Mouse (Mus musculus): ENCODE data around the gene Rxfp4.

Rxfp4 gene

DNA sequence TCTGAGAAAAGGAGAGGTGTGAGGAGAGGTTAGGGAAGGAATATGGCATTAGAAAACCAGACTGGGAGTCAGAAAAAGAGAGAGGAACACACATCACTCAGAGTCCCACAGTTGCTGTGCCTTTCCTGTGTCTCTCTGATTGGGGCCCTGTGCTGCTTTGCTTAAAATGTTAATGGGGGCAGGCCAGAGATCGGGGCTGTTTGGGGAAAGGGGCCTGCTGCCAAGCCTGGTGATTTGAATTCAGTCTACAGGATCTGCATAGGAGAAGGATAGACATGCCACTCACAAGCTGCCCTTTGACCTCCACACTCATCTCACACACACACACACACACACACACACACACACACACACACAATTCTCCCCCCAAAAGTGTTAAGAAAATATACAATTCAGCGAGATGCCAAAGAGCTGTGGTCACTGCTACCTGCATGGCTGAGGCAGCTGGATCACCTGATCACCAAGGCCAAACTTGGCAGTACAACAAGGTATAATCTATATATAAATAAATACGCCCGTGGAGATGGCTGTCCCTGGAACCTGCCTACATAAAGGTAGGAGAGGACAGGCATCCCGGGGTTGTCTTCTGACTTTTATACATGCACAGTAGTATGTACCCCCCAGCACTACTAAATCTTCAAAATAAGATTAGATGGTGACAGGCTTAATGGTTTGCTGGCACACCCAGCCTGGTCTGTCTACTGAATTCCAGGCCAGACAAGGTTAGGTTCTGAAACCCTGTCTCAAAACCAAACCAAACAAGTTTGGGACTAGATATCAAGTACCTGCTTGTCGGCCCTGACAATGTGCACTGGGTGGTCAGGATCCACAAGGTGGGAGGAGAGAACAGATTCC is 801 bp upstream of the Rxfp4 start:
- in situ Hi-C loops (cut with MboI, MseI): no loop called here

DNA sequence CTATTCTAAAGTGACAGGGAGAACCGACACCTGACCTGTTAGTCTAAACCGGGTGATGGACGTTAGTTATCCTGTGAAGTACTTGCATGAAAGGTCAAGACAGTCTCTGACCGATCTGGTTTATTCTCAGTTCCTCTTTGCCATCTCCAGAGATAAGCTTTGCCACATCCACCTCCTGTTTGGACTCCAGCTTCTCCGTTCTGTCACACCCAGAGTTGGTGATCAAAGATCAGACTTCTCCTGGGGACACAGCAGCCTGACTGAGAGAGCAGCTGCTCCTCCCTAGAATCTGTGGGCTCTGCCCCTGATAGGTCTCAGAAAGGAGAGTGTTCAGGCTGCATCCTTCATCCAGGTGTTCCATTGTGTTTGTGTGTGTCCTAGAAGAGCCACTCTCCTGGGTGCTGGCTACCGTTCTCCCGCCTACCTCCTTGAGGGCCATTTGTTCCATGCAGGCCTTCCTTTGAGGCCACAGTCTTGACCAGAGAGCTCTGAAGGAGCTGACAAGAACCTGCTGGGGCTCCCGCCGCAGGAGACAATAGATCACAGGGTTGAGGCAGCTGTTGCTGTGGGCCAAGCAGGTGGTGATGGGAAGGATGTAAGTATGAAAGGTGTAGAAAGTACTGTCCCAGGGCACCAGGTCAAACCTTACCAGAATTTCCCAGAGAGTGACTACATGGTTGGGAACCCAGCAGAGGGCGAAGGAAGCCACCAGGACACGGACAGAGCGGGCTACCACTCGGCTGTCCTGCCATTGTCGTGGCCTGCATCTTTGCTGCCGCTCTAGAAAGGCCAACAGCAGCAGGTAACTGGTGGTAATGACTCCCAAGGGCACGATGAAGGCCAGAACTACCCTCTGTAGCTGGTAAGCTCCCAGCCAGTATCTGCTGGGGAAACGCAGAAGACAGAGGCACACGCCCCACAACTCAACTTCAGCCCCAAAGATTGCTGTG is 998 bp downstream of the Rxfp4 start:
- in situ Hi-C loops (cut with MboI, MseI): no loop called here

DNA sequence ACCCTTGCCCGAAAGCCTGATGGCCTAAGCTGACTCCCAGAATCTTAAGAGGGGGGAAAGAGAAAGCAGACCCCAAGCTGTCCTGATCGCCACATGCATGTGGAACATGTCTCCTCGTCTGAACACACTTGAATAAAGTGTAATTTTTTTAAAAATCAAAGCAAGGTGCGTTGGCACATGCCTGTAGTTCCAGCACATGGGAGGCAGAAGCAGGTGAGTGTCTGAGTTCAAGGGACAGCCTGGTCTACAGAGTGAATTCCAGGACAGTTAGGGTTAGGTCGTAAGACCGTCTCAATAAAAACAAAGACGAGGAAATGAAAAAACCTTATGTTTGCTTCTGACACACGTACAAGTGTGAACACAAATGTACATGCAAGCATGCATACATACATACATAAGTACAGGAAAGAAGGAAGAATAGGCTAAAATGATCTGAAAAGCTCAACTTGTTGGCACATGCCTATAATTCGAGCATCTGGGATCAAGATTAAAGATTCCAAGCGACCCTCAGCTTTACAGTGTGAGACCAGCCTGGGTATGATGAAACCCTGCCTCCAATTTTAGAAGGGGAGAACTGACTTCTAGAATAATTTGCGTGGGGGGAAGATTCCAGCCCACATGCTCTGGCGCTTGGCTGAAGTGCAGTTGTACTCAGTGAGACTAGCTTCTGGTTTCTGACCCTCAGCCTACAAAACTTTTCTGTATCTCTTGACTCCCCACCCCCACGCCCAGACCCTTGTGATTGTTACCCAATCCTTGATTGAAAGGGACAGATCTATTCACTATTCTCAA is 2.0 kb downstream of the Rxfp4 start:
- in situ Hi-C loops (cut with MboI, MseI): no loop called here

DNA sequence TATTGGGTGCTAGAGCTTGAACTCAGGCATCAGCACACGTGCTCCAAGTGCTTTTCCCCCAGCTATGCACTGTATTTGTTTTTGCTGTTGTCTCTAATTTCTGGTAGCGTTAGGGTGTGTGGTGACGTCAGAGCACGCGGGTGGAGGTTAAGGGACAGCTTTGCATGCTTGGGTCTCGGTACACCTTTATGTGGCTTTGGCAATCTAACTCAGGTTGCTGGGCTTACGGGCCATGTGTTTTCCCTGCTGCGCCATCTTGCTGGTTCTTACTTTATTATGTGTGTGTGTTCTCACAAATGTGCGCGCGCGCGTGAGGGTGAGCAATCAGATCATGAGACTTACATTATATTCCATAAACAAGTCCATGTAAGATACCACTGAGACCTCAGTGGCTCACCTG is 3.0 kb downstream of the Rxfp4 start:
- in situ Hi-C loops (cut with MboI, MseI): no loop called here

DNA sequence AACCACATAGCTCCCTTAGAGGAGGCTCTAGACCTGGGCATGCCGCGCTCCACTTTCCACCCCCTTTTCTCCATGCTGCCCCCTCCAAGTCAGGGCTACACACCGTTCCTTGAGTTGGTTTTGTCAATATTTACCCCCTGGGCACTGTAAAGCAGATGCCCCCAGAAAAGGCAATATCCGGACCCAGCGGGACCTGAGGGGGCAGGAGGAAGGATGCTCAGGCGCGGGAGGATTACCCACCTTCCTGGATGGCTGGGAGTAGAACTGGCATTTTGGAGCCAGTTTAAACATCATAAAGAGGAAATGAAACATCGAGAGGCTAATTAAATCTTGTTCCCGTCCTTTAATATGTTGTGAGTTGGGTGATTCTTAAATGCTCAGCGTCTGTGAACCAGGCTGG is 3.8 kb downstream of the Rxfp4 start:
- in situ Hi-C loops (cut with MboI, MseI): no loop called here

DNA sequence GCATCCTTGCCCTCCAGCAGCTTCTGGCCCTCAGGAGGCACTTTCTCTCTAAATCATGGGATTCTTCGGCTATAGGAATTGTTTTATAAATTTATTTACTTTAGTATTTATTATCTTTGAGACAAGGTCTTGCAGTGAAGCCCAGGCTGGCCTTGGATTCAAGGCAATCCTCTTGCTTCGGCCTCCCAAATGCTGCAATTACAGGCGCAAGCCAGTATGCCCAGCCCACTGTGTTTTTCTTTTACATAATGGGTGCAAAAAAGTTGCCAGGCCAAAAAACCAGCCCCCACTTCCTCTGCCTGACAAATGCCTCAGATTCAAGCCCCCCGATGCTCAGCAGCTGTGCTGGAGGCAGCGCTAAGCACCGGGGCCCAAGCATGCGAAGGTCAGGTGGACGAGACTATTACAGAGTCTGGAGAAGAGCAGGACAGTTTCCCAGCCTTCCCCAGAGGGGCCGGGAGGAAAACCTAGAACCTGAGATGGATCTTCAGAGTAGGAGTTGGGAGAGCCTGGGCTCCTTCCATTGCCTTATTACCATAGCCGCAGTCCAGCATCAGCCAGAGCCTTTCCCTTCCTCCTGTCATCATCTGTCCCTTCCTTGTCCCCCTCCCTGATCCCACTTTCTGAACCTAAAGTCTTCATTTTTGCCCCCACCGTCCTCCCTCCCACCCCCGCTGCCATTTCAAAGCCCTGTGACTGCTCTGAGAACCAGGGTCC is 4.3 kb downstream of the Rxfp4 start:
- in situ Hi-C loops (cut with MboI, MseI): no loop called here

DNA sequence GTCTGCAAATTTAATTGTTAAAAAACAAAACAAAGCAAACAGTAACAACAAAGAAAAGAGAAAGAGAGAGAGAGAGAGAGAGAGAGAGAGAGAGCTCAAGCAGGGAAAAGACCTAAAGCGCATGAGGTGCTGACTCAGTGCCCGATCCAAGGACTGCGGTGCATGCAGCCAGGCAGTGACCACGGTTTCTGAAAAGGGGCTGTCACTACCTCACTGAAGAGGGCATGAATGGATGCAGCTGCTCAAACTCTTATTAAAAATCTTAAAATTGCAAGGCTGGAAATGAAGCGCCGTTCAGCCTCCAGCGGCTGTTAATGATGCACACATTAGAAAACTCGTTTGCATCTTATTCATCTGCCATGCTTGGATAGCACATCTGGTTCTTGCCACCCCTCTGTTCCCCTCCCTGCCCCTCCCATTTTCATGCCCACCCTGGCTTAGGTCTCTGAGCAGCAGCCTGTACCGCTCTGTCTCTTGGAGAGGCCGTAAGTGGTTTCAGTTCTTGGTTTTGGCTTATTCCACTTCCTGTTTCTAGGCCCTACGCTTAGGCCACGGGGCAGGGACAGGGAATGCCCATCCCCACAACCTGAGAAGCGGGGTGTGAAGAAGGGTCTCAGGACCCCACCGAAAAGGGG is 5.0 kb downstream of the Rxfp4 start:
- in situ Hi-C loops (cut with MboI, MseI): no loop called here

DNA sequence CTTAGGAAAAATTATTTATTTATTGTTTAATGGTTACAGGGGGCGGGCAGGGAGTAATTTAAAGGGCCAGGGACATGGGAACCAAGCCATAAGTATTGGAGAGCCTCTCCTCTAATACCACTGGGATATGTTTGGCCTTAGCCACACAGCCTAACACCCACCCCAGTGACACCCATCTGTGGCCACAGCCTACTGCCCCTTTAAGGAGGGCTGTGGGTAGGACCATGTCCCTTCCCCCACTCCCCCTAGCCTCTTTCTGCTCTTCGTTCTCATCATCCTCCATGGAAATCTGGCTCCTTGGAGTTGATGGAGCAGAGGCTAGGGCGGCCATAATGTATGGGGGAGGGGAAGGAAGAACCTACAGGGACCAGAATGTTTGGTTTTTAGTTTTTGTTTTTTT is 5.9 kb downstream of the Rxfp4 start:
- in situ Hi-C loops (cut with MboI, MseI): no loop called here

DNA sequence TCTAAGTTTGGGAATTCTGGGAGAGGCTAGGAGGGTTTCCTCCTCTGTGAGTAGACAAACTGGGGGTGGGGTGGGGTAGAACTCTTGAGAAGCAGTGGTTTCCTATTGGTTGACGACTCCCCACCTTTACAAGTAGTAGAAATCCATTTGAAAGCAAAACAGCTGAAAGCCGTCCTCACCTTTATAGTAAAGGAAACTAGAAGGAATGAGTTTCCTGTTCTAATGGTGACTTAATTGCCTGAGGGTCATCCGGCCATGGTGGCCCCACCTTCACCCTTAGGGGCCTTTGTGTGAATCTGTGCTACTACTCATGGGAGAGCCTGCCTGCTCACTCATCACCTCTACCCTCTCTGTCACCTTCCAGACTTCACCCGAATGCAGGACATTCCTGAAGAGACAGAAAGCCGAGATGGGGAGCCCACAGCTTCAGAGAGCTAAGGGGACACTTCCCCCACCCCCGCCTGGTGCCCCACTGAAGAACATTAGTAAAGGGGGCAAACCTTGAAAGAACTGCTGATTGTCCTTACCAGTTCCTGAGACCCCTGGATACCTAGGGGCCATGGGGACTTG is 6.4 kb downstream of the Rxfp4 start:
- in situ Hi-C loops (cut with MboI, MseI): no loop called here

DNA sequence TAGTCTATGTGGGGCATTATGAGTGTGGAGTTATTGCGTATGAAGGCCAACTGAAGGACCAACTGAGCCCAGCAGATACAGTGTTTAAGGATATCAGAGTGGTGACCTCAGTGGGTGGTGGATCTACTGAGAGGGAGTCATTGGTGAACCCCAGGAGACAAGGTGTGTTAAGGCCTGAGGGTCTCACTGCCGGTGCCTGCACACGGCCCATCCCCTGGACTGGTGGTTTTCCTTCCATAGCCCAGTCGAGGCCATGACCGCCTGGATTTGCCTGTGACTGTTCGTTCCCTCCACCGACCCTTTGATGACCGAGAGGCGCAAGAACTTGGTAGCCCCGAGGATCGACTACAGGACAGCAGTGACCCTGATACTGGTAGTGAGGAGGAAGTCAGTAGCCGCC is 7.0 kb downstream of the Rxfp4 start:
- in situ Hi-C loops (cut with MboI, MseI): no loop called here

DNA sequence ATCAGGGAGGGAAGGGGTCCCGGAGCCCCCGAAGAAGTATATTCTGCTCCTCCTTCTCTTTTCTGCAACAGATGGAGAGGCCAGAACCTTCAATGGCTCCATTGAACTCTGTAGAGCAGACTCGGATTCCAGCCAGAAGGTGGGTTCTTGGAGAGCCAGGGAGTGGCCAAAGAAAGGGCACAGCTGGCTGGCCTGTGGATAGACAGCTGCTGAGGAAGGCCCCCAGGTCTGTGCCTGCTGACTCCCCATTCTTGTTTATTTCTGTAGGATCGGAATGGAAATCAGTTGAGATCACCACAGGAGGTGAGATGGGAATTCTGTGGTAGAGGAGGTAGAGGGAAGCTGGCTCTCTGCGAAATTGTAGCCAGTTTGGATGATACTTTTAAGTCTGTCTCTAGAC is 9.9 kb downstream of the Rxfp4 start:
- in situ Hi-C loops (cut with MboI, MseI): loop anchor here (5.0 kb wide), 2 partner anchors 36 to 96 kb away; partner anchors contain the start of genes Arhgef2 (in 1 of the 2) and Rab25 (in 1 of the 2)

DNA sequence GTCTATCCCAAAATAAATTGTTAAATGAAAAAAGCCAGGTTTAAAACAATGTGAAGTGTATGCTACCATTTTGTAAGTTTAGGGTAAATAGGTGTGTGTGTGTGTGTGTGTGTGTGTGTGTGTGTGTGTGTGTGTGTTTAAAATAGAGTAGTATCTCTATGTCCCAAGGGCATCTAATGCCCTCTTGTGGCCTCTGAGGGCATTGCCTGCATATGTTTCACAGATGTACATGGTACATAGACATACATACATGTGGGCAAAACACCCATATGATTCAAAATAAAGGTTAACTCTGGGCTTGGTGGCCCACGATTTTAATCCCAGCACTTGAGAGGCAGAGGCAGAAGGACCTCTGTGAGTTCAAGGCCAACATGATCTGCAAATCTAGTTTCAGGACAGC is 12.3 kb downstream of the Rxfp4 start:
- in situ Hi-C loops (cut with MboI, MseI): loop anchor here (5.0 kb wide), 2 partner anchors 33 to 93 kb away; partner anchors contain the start of genes Arhgef2 (in 1 of the 2) and Rab25 (in 1 of the 2)

DNA sequence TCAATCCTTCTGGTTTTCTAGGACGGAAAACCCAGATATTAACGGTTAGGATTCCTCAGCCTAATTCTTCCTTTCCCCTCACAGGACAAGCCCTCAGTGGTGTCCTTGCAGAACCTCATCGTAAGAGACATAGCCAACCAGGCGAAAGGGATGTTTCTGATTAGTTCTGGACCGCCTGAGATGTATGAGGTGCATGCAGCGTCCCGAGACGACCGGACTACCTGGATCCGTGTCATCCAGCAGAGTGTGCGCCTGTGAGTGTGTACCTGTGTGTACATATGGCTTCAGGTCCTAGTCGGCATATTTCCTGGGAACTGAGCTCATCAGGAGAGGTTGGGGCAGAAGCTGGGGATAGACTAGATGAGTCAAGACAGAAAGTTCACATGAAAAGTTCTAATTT is 13.7 kb downstream of the Rxfp4 start:
- in situ Hi-C loops (cut with MboI, MseI): loop anchor here in 1 of 2 experiments (5.0 kb wide), 1 partner anchor 327 kb away; no protein-coding TSS in a partner anchor

DNA sequence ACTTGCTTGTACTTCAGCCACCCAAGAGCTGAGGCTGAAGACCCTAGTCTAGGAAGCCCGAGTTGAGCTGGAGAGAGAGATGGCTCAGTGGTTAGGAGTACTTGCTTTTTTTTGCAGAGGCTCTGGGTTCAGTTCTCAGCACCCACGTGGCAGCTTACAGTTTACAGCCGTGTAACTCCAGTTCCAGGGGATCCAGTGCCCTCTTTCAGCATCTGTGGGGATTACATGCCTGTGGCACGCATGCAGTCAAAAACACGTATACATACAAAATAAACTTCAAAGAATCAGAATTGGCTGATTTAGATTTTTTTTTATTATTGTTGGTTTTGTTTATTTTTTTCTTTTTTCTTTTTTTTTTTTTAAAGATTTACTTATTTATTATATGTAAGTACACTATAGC is 15.8 kb downstream of the Rxfp4 start:
- in situ Hi-C loops (cut with MboI, MseI): loop anchor here in 1 of 2 experiments (5.0 kb wide), 1 partner anchor 325 kb away; no protein-coding TSS in a partner anchor

DNA sequence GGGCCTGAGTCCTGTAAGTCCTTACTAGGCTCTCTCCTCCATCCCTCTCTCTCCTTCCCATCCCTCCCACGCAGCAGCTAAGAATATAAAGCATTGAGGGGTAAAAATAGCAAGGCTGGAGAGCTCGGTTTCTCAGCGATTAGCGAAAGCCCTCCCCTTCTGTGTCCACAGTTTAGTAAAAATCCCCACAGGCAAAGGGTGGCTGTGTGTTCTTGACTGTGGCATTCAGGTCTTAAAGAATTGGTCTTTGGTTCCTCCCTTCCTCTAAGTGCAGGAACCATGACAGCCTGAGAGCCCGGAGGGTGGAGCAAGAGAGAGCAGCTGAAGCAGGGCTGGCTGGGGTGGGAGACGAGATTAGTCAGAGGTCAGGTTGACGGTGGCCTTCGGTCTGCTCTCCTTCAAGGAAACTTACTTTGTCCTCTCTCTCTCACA is 16.4 kb downstream of the Rxfp4 start:
- in situ Hi-C loops (cut with MboI, MseI): loop anchor here in 1 of 2 experiments (5.0 kb wide), 1 partner anchor 324 kb away; no protein-coding TSS in a partner anchor

DNA sequence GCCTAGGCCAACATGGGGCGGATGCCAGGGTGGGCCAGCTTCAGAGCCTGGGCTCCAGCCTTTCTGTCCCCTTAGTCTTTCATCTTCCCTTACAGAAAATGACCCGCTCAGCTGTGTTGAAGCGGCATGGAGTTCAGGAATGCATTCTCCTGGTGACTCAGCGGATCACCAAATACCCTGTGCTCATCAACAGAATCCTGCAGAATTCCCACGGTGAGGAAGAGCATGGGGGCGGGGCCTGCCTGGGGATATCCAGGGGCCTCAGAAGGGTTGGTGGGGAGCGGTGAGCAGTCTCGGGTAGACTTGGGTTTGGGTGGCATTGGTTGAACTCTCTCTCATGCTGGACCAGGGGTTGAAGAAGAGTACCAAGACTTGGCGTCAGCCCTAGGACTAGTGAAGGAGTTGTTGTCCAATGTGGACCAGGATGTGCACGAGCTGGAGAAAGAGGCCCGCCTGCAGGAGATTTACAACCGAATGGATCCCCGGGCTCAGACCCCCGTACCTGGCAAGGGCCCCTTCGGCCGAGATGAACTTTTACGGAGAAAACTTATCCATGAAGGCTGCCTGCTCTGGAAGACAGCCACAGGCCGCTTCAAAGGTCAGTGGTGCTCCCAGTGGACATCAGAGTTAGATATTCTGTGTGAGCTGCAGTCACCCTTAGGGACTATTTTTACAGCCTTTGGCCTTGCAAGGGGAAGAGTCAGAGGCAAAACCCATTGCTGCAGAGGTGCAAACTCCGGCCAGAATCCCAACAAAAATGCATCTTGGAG is 17.3 kb downstream of the Rxfp4 start:
- in situ Hi-C loops (cut with MboI, MseI): loop anchor here in 1 of 2 experiments (5.0 kb wide), 1 partner anchor 323 kb away; no protein-coding TSS in a partner anchor

DNA sequence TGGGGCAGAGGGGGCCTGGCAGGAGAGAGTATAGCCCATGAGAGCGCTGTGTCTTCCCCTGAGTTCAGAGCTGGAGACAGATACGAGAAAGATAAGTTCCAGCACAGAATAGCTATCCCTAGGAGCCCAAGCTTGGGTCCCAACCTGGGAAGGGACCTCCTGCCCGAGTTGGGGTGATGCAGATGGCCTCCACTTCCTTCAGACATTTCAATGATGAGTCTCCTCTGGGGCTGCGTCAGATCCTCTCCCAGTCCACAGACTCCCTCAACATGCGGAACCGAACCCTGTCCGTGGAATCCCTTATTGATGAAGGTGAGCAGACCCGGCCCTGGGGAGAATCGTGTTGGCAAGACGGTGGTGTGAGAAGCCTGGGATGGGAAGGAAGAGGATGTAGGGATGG is 19.9 kb downstream of the Rxfp4 start:
- in situ Hi-C loops (cut with MboI, MseI): loop anchor here in 1 of 2 experiments (5.0 kb wide), 1 partner anchor 64 kb away; no protein-coding TSS in a partner anchor

DNA sequence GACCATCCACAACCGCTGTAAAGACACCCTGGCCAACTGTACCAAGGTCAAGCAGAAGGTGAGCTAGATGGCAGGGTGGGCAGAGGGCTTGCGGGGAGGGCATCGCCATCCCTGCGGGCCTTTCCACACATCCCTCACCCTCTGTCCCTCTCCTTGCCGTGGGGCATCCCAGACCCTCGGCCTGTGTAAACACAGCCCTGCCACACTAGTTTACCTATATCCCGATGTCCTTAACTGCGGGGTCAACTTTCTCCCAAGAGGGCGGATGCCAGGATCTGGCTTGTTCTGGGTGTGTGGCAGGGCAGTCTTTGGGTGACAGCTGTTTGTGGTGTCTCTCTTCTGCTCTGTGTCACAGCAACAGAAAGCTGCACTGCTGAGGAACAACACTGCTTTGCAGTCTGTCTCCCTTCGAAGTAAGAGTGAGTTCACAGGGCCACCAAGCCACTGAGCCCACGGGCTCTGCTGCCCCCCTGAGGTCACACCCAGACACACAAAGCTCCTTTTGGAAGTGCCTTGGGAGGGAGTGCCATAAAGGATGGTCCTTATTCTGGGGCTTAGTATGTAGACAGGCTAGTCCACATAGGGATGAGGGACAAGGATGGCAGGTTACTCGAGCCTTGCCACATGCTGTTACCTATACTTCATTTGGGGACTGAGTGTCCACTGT is 20.9 kb downstream of the Rxfp4 start:
- in situ Hi-C loops (cut with MboI, MseI): loop anchor here in 1 of 2 experiments (5.0 kb wide), 1 partner anchor 65 kb away; no protein-coding TSS in a partner anchor

Measured in T-helper 17 cell (primary cell).